Mouse (Mus musculus) embryonic facial prominence, embryonic 12.5 days (tissue): ENCODE measurements around the gene 4930453N24Rik. TPM values are rescaled to one million over a fixed set of nuclear protein-coding genes. Genes with fewer than 3 reads are reported as not detected.

Experiments used
- ATAC-seq: fragments of 200-750 bp; cut with Nextera tagmentation; 2 replicates; pipeline ENCODE4 v1.8.0; 2017; ENCODE audit not compliant: insufficient number of reproducible peaks, insufficient read depth, low FRiP score, low TSS enrichment
- H3K27ac ChIP-seq: fragments of 300-500 bp; sonication (generic); 2 replicates; pipeline ENCODE4 v1.5.1; 2016; ENCODE audit warnings: mild to moderate bottlenecking
- H3K27me3 ChIP-seq: fragments of 300-500 bp; sonication (generic); 2 replicates; pipeline ENCODE4 v1.6.1; 2016; ENCODE audit warnings: mild to moderate bottlenecking, moderate library complexity
- H3K36me3 ChIP-seq: fragments of 300-500 bp; sonication (generic); 2 replicates; pipeline ENCODE4 v1.6.1; 2016; ENCODE audit warnings: mild to moderate bottlenecking
- H3K4me1 ChIP-seq: fragments of 300-500 bp; sonication (generic); 2 replicates; pipeline ENCODE4 v1.6.1; 2016
- H3K4me2 ChIP-seq: fragments of 300-500 bp; sonication (generic); replicated peaks from 2 replicates; pipeline ENCODE4 v1.6.1; 2016; ENCODE audit warnings: mild to moderate bottlenecking, moderate library complexity
- H3K4me3 ChIP-seq: fragments of 300-500 bp; sonication (generic); 2 replicates; pipeline ENCODE4 v1.5.1; 2016; ENCODE audit warnings: mild to moderate bottlenecking
- H3K9ac ChIP-seq: fragments of 300-500 bp; sonication (generic); 2 replicates; pipeline ENCODE4 v1.6.1; 2016; ENCODE audit warnings: mild to moderate bottlenecking, moderate library complexity
- H3K9me3 ChIP-seq: fragments of 300-500 bp; sonication (generic); 2 replicates; pipeline ENCODE4 v1.6.1; 2016; ENCODE audit warnings: mild to moderate bottlenecking, moderate library complexity
- WGBS: fragments of 180-500 bp; shearing (Covaris S2); methylation state at CpG from one replicate; pipeline ENCODE4 v1.1.7; 2016; 5-methylcytosine and 5-hydroxymethylcytosine counted together
- polyA plus RNA-seq: library from polyadenylated mRNA; unstranded; fragments of >200 nt; fragmentation: Nextera tagmentation; extraction: Ambion mirVana; gene quantifications from 2 replicates; pipeline ENCODE4 v1.2.1, GENCODE M21; 2016

The 4930453N24Rik gene
- polyA plus RNA-seq, 1 experiment from 2014 or later: 27.7 TPM

- Histone ChIP-seq H3K36me3 (peaks cover 10% of the 10 kb centered on the region), H3K9me3 (0 out of 2 replicates have a peak, but pooled peaks cover 3% of the 10 kb centered on the region), H3K4me1 (no peaks in the 10 kb centered on the region), H3K4me2 (no peak overlapping the region), H3K4me3 (no peak overlapping the region), H3K27ac (no peak overlapping the region), H3K9ac (no peak overlapping the region), H3K27me3 (no peaks in the 10 kb centered on the region)
- no peak for ATAC-seq
- 74% methylated on average over 6 of the region's 6 CpGs for WGBS
Observed at GRCm38 (mm10) chr16:64758561-64759244, 12.3 kb downstream of the 4930453N24Rik start.

DNA sequence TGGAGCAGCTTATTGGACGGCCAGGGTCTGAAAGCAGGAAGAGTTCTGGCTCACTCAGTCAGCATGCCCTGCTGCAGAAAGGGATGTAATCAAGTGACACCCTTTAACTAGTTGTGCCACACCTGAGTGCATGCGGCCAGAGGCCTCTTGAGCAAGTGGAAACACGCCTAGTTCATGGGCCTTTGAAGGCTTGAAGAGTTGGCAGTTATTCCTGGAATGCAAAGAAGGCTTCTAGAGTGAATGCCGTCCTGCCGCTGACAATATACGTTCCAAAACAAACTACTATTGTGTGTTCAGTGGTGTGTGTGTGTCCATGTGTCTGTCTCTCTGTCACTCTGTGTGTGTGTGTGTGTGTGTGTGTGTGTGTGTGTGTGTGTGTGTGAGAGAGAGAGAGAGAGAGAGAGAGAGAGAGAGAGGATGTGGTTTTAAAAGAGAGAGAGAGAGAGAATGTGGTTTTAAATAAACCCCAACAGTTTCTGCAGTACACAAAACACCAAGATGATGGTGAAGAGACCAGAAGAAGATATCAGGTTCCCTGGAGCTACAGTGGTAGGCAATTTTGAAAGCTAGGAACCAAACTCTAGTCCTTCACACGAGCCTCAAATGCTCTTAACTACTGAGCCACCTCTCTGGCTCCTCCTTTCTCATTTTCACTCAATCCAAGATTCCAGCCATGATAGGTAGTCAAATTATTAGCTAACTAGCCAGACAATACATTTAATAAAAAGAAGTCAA is 13.1 kb downstream of the 4930453N24Rik start:
- no peaks in the 10 kb centered on the region for H3K4me1 ChIP-seq
- H3K4me2 ChIP-seq: no peak overlapping the region
- no peak overlapping the region for H3K27ac ChIP-seq
- H3K4me3 ChIP-seq: no peak overlapping the region
- no peak for ATAC-seq
- no peak overlapping the region for H3K9ac ChIP-seq
- 0 out of 2 replicates have a peak, but pooled peaks cover under 1% of the 10 kb centered on the region for H3K9me3 ChIP-seq
- H3K36me3 ChIP-seq: peaks cover 1% of the 10 kb centered on the region
- no peaks in the 10 kb centered on the region for H3K27me3 ChIP-seq
- 83% methylated on average over 7 of the region's 7 CpGs for WGBS

DNA sequence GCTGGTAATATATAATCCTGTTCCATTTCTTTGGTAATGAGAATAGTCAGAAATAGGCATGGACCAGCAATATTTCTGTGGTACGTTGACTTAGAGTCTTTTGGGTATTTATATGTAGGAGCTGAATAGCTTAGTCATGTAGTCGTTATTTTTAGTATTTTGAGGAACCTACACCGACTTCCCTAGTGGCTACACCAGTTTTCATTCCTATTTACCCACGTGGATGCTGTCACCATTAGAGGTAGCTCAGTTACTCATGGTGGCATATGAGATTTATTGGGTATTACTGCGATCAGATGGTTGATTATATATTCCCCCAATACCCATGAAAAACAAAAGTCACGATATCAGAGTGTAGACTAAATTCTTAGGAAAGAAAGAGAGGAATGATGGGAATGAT is 14.6 kb downstream of the 4930453N24Rik start:
- WGBS: 83% methylated on average over 6 of the region's 6 CpGs
- ATAC-seq: no peak
- H3K4me1 ChIP-seq: no peaks in the 10 kb centered on the region
- no peak overlapping the region for H3K4me2 ChIP-seq
- H3K36me3 ChIP-seq: no peaks in the 10 kb centered on the region
- H3K27ac ChIP-seq: no peak overlapping the region
- no peak overlapping the region for H3K4me3 ChIP-seq
- no peaks in the 10 kb centered on the region for H3K9me3 ChIP-seq
- no peak overlapping the region for H3K9ac ChIP-seq
- H3K27me3 ChIP-seq: no peaks in the 10 kb centered on the region

DNA sequence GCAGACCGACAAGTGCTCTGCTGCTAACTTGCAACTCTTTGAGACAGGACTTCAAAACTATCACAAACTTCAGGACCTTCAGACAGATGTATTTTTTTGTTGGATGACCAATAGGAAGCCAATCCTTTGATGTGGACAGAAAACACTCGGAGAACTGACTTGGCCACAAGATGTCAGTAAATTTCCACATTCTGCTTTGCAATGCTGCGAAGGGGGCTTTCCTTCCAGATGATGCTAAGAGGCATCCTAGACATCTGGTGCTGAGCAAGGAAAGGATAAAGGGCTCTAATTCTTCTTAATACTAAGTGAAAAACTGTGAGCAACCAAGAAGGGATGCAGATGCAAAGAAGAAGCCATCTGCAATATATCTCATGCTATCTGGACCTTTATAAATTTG is 16.2 kb downstream of the 4930453N24Rik start:
- Histone ChIP-seq H3K4me3 (no peak overlapping the region), H3K9me3 (no peaks in the 10 kb centered on the region), H3K27me3 (no peaks in the 10 kb centered on the region), H3K27ac (no peak overlapping the region), H3K4me2 (no peak overlapping the region), H3K9ac (no peak overlapping the region), H3K36me3 (no peaks in the 10 kb centered on the region), H3K4me1 (no peaks in the 10 kb centered on the region)
- ATAC-seq: no peak
- WGBS: 35% methylated on average over 3 of the region's 3 CpGs

GRCm38 (mm10) chr16:64753990-64754742 is 16.8 kb downstream of the 4930453N24Rik start:
- H3K9me3 ChIP-seq: no peaks in the 10 kb centered on the region
- no peaks in the 10 kb centered on the region for H3K27me3 ChIP-seq
- 52% methylated on average over 3 of the region's 3 CpGs for WGBS
- no peaks in the 10 kb centered on the region for H3K4me1 ChIP-seq
- no peak for ATAC-seq
- no peak overlapping the region for H3K27ac ChIP-seq
- H3K36me3 ChIP-seq: no peaks in the 10 kb centered on the region
- H3K4me2 ChIP-seq: no peak overlapping the region
- H3K9ac ChIP-seq: no peak overlapping the region
- H3K4me3 ChIP-seq: no peak overlapping the region

DNA sequence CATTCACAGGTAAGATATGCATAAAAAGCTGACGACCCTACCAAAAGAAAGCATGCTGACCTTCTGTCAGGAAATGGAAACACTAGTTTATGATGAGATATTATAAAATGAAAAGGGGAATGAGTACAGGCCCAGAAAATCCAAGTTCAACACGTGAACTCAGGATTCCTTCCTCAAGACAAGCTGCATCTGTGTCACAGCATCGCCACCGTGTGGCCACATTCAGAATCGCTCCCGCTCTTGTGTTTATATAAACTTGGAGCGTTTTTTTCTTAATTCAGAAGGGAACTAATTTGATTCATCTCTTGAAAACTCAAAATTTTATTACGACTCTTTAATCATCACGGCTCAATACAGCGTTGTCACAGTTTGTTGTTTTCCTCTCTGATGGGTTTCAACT is 22.7 kb downstream of the 4930453N24Rik start:
- no peak overlapping the region for H3K27ac ChIP-seq
- no peaks in the 10 kb centered on the region for H3K9me3 ChIP-seq
- no peak overlapping the region for H3K4me2 ChIP-seq
- no peaks in the 10 kb centered on the region for H3K36me3 ChIP-seq
- H3K27me3 ChIP-seq: no peaks in the 10 kb centered on the region
- no peak overlapping the region for H3K9ac ChIP-seq
- H3K4me1 ChIP-seq: no peaks in the 10 kb centered on the region
- WGBS: 7% methylated on average over 10 of the region's 10 CpGs
- H3K4me3 ChIP-seq: no peak overlapping the region
- ATAC-seq: no peak

DNA sequence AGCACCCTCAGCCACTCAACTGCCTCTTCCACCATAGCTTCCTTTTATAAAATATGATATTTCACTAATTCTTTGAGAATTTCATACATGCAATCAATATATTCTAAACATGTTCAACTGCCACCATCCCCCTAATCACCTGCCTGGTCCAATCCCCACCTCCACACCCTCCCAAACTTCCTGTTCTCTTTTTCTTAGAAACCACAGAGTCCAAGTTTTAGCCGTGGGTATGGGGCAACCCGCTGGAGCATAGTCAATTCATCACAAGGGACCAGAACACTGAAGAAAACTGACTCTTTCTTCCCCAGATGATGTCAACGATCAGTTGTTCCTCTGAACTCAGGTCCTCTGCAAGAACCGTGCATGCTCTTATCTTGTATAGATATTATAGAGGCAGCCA is 25.9 kb downstream of the 4930453N24Rik start:
- H3K36me3 ChIP-seq: no peaks in the 10 kb centered on the region
- H3K27me3 ChIP-seq: no peaks in the 10 kb centered on the region
- no peak overlapping the region for H3K27ac ChIP-seq
- H3K4me2 ChIP-seq: no peak overlapping the region
- 85% methylated on average over 4 of the region's 4 CpGs for WGBS
- no peaks in the 10 kb centered on the region for H3K4me1 ChIP-seq
- no peak for ATAC-seq
- no peak overlapping the region for H3K9ac ChIP-seq
- H3K9me3 ChIP-seq: no peaks in the 10 kb centered on the region
- no peak overlapping the region for H3K4me3 ChIP-seq

DNA sequence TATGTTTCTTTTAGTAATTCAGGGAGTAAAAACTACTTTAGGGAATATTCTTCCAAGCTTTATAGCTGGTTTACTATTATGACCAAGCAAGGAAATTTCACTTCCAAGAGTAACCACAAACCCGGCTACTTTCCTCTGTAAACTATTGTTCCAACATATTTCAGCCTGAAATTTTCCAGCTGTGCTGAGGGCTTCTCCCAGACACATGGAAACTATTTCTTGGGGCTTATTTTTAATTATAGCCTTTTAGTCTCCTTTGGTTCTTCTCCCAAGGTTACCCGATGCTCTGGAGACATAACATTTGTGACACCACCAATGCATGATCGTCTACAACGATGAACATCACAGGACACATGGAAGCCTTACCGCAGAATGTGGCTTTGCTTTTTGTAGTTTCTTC is 33.7 kb downstream of the 4930453N24Rik start:
- no peak overlapping the region for H3K4me2 ChIP-seq
- H3K36me3 ChIP-seq: no peaks in the 10 kb centered on the region
- no peak overlapping the region for H3K9ac ChIP-seq
- no peaks in the 10 kb centered on the region for H3K27me3 ChIP-seq
- WGBS: 49% methylated on average over 5 of the region's 5 CpGs
- H3K4me1 ChIP-seq: no peaks in the 10 kb centered on the region
- H3K27ac ChIP-seq: no peak overlapping the region
- H3K9me3 ChIP-seq: no peaks in the 10 kb centered on the region
- ATAC-seq: no peak
- H3K4me3 ChIP-seq: no peak overlapping the region

DNA sequence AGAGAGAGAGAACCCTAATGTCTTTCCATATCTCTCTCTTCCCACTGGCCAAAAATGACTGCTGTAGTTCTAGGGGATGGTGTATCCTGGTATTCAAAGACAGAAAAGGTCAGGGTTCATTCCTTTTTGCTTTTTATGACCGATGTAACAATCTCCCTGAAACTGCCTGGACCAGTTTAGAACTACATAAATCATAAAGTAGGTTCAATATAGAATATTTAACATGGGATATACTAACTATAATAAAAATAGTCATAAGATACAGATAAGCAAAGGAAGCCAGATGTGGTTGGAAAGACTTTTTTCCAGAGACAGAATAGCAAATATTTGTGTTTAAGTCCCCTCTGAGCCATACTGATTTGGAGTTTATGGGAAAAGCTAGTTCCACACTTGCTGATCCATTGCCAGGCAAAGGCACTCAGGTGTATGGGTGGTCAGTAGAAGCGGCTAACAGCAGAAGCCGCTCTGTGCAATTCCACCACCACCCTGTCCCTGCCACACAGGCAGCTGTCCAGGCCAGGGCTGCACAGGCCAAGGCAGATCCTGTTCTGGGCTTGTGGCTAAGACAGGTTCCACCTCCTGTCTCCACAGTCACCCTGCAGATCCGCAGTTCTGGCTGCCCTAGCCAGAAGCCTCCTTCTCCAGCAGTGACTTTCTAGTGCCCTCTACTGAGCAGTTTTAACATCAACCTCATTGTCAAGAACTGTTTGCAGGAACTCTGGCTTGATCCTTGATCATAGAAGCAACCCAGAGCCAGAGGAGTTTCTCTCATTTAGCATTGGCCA is 47.5 kb downstream of the 4930453N24Rik start:
- Histone ChIP-seq H3K27me3 (no peaks in the 10 kb centered on the region), H3K4me1 (0 out of 2 replicates have a peak, but pooled peaks cover 2% of the 10 kb centered on the region), H3K9me3 (no peaks in the 10 kb centered on the region), H3K4me3 (no peak overlapping the region), H3K36me3 (no peaks in the 10 kb centered on the region), H3K27ac (no peak overlapping the region), H3K4me2 (no peak overlapping the region), H3K9ac (no peak overlapping the region)
- 34% methylated on average over 4 of the region's 4 CpGs for WGBS
- peak; percentile 84 for ATAC-seq

DNA sequence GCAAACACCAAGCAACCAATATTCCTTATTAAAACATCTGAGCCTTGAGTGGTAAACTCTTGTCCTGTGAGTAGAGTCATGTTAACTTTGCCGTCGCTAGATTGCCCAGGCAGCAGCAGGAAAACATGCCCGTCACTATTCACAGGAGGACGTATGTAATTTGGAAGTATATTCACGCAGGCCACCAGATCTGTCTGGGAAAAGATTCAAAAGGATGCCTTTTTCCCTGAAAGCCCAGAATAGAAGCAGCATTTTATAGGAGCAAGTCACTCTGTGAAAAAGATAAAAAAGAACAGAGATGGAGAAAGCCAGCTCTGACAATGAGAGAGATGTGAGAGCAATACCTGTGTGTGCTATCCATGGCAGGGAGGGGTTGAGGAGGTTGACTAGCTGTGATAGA is 49.4 kb downstream of the 4930453N24Rik start:
- H3K9me3 ChIP-seq: no peaks in the 10 kb centered on the region
- 69% methylated on average over 5 of the region's 5 CpGs for WGBS
- no peaks in the 10 kb centered on the region for H3K36me3 ChIP-seq
- no peak overlapping the region for H3K27ac ChIP-seq
- H3K4me3 ChIP-seq: no peak overlapping the region
- ATAC-seq: no peak
- H3K27me3 ChIP-seq: no peaks in the 10 kb centered on the region
- H3K9ac ChIP-seq: no peak overlapping the region
- no peak overlapping the region for H3K4me2 ChIP-seq
- H3K4me1 ChIP-seq: 0 out of 2 replicates have a peak, but pooled peaks cover 2% of the 10 kb centered on the region

DNA sequence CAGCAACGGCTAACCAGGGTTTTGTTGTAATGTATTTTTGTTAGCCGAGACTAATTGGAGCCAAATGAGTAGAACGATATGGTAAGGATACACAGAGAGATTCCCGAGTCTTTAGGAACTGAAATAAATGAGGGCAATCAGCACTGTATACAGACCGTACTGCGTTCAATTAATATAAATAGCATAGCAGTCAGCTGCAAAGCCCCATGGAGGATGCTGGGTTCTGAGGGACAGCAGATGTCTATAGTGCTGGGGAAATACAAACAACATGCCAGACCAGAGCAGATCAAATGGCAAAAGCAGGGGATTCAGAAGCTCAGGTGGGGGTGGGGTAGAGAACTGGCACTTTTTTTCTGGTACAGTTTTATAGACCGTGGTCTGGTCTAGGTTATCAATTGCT is 51.9 kb downstream of the 4930453N24Rik start:
- no peaks in the 10 kb centered on the region for H3K27me3 ChIP-seq
- WGBS: 25% methylated on average over 7 of the region's 7 CpGs
- H3K9ac ChIP-seq: no peak overlapping the region
- H3K4me2 ChIP-seq: no peak overlapping the region
- peak; percentile 80; the same call in 1 of the 2 replicates for ATAC-seq
- no peak overlapping the region for H3K4me3 ChIP-seq
- no peaks in the 10 kb centered on the region for H3K9me3 ChIP-seq
- 0 out of 2 replicates have a peak, but pooled peaks cover 2% of the 10 kb centered on the region for H3K4me1 ChIP-seq
- H3K27ac ChIP-seq: no peak overlapping the region
- H3K36me3 ChIP-seq: no peaks in the 10 kb centered on the region
